In the genomic region with DNA sequence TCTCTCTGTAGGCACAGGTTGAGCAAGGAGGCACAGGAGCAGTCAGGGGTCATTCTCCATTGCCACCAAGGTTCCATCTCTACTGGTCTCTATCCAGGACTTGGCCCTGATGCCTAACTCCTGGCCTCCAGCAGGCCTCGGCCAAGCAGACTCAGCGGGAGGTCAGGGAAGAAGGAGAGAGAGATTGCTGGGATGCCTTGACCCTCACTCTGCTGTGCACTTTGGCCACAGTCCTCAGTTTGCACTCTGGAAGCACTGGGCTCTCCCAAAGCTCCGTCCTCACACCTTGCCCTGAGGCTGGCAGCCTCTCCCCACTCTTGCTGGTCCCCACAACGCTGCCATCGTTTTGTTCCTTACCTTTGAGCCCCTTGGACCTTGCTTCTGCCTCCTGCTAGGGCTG, we compare ENCODE assay signal across 15 mouse cellular contexts.
"Had no signal": no experiment of that assay in that cellular context is flagged by ENCODE, and none has a peak within 500 bp of the region (broad histone marks: within the 10 kb centered on the region; RNA-seq: fewer than 3 reads in every experiment).

No protein-coding gene starts in this region.

- H3K9me3 ChIP-seq: intestine, embryonic 15.5 days; limb, embryonic 12.5 days; limb, embryonic 15.5 days; midbrain, embryonic 13.5 days had no signal

- H3K27me3 ChIP-seq: intestine, embryonic 15.5 days; limb, embryonic 12.5 days; limb, embryonic 15.5 days had no signal

- H3K36me3 ChIP-seq: intestine, embryonic 15.5 days; limb, embryonic 12.5 days; limb, embryonic 15.5 days; midbrain, embryonic 13.5 days had no signal

- DNase-seq: layer of hippocampus, postnatal 36 days; liver, postnatal 0 days; lung, embryonic 14.5 days; thymus, adult 18-20 months; thymus, postnatal 4 days had no signal

- H3K27ac ChIP-seq: intestine, embryonic 15.5 days; layer of hippocampus, adult 2 months; left cerebral cortex, adult 2 months; limb, embryonic 12.5 days; limb, embryonic 15.5 days; liver, embryonic 14.5 days; macrophage; midbrain, embryonic 13.5 days had no signal

- H3K9ac ChIP-seq: intestine, embryonic 15.5 days; limb, embryonic 12.5 days; limb, embryonic 15.5 days; liver, embryonic 14.5 days; liver, postnatal 0 days; lung, embryonic 14.5 days; midbrain, embryonic 13.5 days had no signal

- H3K4me1 ChIP-seq: midbrain, embryonic 13.5 days had no signal

- H3K4me2 ChIP-seq: intestine, embryonic 15.5 days; limb, embryonic 12.5 days; limb, embryonic 15.5 days; liver, embryonic 11.5 days; lung, embryonic 14.5 days; midbrain, embryonic 13.5 days had no signal

- H3K4me3 ChIP-seq: intestine, embryonic 15.5 days; layer of hippocampus, adult 2 months; left cerebral cortex, adult 2 months; limb, embryonic 12.5 days; limb, embryonic 15.5 days; midbrain, embryonic 13.5 days had no signal

- ATAC-seq: intestine, embryonic 15.5 days; liver, postnatal 0 days; lung, postnatal 0 days; midbrain, embryonic 13.5 days had no signal
